Mouse (Mus musculus) mouse trophoblast stem cell (cell line): ENCODE results near the gene Polr2b.

Experiments used
- in situ Hi-C, 2 experiments: fragments of 300-500 bp; cut with MseI, MboI; formaldehyde crosslinking; loops; 2 replicates in 1 of 2; 3 replicates in 1 of 2; pipeline ENCODE4 v1.15.1; 2025

Gene Polr2b

GRCm38 (mm10) chr5:77309924-77310772 lies at the start of gene Polr2b, which contains the start of gene Noa1:
Polr2b (plus strand) TSS chr5:77310147.
Noa1 (minus strand) TSS chr5:77310084.
- in situ Hi-C loops: no loop called here

- in situ Hi-C loops: no loop called here
These were observed 48.8 kb upstream of the Polr2b start for GRCm38 (mm10) chr5:77261137-77261536.

- in situ Hi-C loops: no loop called here
These were observed 47.8 kb upstream of the Polr2b start for GRCm38 (mm10) chr5:77262105-77262504.

- in situ Hi-C loops: no loop called here
These were observed 44.8 kb upstream of the Polr2b start, which contains the start of gene Rest for GRCm38 (mm10) chr5:77265081-77265670. Rest (plus strand) TSS chr5:77265491.

DNA sequence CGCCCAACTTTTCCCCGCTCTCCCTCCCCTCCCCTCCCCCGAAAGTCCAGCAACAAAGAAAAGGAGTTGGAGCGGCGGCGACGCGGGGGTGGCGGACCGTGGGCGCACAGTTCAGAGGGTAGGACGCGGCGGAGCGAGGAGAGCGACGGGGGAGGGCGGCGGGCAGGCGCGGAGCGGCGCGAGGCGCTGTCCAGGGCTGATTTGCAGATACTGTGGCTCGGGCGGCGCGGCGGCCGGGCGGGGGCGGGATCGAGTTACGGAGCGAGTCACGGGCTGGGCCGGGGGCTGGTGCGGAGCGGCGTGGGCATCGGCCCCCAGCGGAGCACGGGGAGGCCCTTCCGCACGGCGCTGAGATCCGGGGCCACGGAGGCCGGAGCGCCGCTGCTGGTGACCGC lies 44.3 kb upstream of the Polr2b start:
- in situ Hi-C loops: no loop called here

DNA sequence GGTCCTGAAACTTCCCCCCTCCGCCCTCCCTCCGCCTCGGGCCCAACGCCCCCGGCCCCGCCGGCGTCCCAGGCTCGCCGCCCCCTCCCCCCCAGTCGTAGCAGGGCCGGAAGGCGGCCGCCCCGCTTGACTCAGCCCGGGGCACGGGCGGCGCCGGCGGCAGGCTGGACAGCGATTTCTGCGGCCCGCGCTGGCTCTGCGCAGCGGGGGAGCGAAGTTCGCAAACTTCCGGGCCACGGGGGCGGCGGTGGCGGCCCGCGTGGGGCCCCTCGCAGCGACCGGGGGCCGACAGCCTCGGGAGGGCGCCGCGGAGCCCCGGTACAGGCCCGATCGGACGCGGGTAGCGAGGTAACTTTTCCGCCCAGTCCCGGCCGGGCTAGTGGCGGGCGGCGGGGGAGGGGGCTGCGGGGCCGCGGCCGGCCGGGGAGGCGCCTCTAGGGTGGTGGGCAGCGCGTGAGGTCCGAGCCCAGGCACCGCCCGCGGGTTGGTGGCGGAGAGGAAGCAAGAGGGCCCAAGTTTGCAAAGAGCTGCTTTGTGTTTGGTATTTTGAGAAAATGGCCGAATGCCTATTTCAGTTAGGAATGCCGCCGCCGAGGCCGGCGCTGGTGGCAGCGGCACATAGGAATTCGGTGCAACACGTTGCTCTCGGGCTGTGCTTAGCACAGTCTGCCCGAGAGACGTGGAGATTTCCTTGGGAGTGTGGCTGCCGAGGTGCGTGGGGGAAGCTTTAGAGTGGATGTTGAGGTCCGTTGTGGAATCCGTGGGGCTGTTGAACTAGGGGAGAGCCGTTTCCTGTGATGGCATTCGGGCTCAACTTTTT lies 43.7 kb upstream of the Polr2b start:
- in situ Hi-C loops: no loop called here

DNA sequence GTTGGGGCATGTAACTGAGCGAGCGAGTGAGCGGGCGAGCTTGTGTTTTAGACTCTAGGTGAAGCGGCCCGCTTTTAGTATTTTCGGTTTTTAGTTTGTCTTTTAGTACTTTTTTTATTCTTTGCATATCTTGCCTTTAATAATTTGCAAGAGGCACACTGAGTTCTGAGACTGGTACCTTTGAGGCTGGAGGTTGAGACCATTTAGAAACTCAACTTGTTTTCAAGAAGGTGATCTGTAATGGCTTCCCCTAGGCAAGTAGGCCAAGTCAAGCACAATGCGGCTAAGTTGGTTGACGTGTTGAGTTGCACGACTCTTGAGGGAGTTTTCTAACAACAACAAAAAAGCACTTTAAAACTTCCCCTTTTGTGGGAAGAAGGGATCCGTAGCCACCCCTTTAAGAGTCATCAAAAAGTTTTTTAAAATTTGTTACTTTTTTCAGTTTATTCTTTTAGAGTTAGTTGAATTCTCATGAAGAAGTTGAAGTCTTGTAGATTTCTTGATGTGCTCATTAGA lies 43.0 kb upstream of the Polr2b start:
- in situ Hi-C loops: no loop called here

GRCm38 (mm10) chr5:77267441-77267840 lies 42.5 kb upstream of the Polr2b start:
- in situ Hi-C loops: no loop called here

- in situ Hi-C loops: no loop called here
These were observed 41.9 kb upstream of the Polr2b start for GRCm38 (mm10) chr5:77267957-77268624.

GRCm38 (mm10) chr5:77269399-77269798 lies 40.5 kb upstream of the Polr2b start:
- in situ Hi-C loops: no loop called here

DNA sequence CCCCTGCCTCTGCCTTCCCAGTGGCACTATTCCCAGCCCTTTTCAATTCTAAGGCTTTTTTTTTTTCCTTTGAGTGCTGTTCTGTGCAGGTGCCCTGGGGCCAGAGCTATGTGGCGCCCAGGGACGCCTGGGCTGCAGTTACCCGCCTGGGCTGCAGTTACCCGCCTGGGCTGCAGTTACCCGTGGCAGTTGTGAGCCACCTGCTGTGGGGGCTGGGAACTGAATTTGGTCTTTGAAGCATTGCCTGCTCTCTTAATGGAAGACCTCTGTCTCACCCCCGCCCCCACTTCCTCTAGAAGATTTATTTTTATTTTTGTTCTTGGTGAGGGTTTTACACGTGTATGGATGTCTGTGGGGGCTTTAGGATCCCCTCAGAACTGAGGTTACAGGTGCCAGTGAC lies 36.8 kb upstream of the Polr2b start:
- in situ Hi-C loops: no loop called here

DNA sequence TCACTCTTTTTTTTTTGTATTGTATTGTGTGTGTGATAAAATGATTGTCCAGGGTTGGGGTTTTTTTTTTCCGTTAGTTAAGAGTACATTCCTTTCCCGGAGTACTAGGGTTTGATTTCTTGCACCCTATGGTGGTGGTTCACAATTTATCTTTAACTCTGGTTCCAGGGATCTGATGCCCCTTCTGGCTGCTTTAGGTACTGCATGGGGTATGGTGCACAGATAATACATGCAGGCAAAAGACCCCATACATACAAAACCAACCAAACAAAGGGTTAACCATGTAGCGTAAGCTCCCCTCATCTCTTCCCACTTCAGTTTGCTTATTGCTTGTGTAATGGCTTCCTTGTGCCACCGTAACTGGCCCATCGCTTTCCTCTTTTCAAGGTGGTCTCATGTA lies 34.0 kb upstream of the Polr2b start:
- in situ Hi-C loops: no loop called here

DNA sequence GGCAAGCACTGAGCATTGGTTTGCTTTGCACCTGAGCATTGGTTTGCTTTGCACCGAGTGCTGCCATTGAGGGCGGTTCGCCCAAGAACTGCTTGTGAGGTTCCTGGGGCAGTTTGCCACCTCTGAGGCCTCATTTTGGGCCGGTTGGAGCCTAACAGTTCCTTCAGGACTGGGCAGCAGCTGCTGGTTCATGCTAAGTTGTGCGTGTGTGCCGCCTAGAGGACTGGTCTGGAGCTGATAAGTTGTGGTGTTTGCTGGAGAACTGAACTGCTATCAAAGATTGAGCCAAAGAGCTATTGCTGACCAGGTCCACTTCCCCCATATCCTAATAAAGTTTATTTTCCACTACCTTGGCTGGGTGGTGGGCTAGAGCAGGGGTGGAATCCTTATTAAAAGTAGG lies 32.7 kb upstream of the Polr2b start:
- in situ Hi-C loops: no loop called here

DNA sequence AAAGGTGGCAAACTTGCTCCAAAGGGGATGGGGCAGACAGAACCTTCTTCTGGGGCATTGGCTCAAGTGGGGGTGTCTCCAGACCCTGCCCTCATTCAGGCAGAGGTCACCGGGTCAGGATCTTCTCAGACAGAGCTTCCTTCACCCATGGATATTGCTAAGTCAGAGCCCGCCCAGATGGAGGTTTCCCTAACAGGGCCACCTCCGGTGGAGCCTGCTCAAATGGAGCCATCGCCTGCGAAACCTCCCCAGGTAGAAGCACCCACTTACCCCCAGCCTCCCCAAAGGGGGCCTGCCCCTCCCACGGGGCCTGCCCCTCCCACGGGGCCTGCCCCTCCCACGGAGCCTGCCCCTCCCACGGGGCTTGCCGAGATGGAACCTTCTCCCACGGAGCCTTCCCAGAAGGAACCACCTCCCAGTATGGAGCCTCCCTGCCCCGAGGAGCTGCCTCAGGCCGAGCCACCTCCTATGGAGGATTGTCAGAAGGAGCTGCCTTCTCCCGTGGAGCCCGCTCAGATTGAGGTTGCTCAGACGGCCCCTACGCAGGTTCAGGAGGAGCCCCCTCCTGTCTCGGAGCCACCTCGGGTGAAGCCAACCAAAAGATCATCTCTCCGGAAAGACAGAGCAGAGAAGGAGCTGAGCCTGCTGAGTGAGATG lies 28.3 kb upstream of the Polr2b start:
- in situ Hi-C loops: no loop called here

GRCm38 (mm10) chr5:77282242-77282641 lies 27.7 kb upstream of the Polr2b start:
- in situ Hi-C loops: no loop called here

GRCm38 (mm10) chr5:77285685-77286084 lies 24.3 kb upstream of the Polr2b start:
- in situ Hi-C loops: no loop called here

GRCm38 (mm10) chr5:77286904-77287303 lies 23.0 kb upstream of the Polr2b start:
- in situ Hi-C loops: no loop called here

GRCm38 (mm10) chr5:77287901-77288300 lies 22.0 kb upstream of the Polr2b start:
- in situ Hi-C loops: no loop called here

GRCm38 (mm10) chr5:77289686-77290085 lies 20.3 kb upstream of the Polr2b start:
- in situ Hi-C loops: no loop called here

DNA sequence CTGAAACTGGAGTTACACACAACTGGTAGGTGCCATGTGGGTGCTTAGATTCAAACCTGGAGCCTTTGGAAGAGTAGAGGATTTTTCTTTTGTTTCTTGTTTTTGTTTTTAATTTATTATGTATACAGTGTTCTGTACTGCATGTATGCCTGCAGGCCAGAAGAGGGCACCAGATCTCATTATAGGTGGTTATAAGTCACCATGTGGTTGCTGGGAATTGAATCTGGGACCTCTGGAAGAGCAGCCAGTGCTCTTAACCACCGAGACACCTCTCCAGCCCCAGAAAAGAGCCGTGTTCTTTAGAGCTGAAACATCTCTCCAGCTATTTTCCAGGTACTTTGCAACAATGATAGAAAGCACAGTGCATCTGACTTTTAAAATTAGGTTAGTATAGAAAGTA lies 19.3 kb upstream of the Polr2b start:
- in situ Hi-C loops: no loop called here
